Mouse (Mus musculus): ENCODE data around the gene Urad. TPM values are rescaled to one million over a fixed set of nuclear protein-coding genes. Genes with fewer than 3 reads are reported as not detected.

Urad gene
- polyA plus RNA-seq, 1 experiment from 2014 or later: not detected

- no peak for DNase-seq (ENCODE audit: low spot score)
- Histone ChIP-seq H3K9me3 (replicated peaks; ENCODE audit: low read length) (no peaks in the 10 kb centered on the region), H3K4me3 (replicated peaks; ENCODE audit: low read depth, low read length) (no peak overlapping the region), H3K27me3 (ENCODE audit: insufficient read depth, low read length) (peaks cover 71% of the 10 kb centered on the region), H3K9ac (ENCODE audit: low read depth, low read length) (no peak overlapping the region), H3K4me1 (replicated peaks; ENCODE audit: insufficient read depth, low read length) (peaks cover 7% of the 10 kb centered on the region; the same call in 1 of the 2 replicates), H3K27ac (no peak overlapping the region), H3K4me2 (ENCODE audit: low read length) (no peak overlapping the region), H3K36me3 (ENCODE audit: insufficient read depth, low read length) (no peaks in the 10 kb centered on the region)
- WGBS: 79% methylated on average over 5 of the region's 5 CpGs
- no peak for TF ChIP-seq CTCF (IDR thresholded peaks at IDR 0.05; ENCODE audit: low read depth)
- ATAC-seq (replicated peaks; ENCODE audit: low FRiP score, low read depth): no peak
Measured at GRCm38 (mm10) chr5:147297249-147297648, 25.0 kb downstream of the Urad start.

DNA sequence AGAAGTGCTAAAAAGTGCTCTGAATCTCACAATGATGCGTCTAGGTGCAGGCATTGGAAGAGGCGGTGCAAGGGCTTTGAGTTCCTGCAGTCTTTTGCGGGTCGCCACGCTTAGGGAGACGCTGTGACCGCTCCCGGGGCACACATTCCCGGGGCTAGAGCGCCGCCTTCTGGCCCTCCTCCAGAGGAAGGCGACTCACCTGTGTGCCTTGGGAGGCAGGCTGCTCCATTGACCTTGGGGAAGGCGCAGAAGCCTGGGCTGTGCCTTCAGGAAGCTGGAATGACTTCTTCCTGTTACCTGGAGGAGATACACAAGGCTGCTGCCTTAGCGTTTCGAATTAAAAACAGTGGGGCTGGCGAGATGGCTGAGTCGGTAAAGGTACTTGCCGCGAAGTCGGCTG, 28.1 kb downstream of the Urad start:
- Histone ChIP-seq H3K27ac (no peak overlapping the region), H3K4me1 (replicated peaks; ENCODE audit: insufficient read depth, low read length) (no peaks in the 10 kb centered on the region), H3K9ac (ENCODE audit: low read depth, low read length) (no peak overlapping the region), H3K36me3 (ENCODE audit: insufficient read depth, low read length) (no peaks in the 10 kb centered on the region), H3K9me3 (replicated peaks; ENCODE audit: low read length) (no peaks in the 10 kb centered on the region), H3K27me3 (ENCODE audit: insufficient read depth, low read length) (peaks cover 42% of the 10 kb centered on the region), H3K4me3 (replicated peaks; ENCODE audit: low read depth, low read length) (no peak overlapping the region), H3K4me2 (ENCODE audit: low read length) (no peak overlapping the region)
- TF ChIP-seq CTCF (IDR thresholded peaks at IDR 0.05; ENCODE audit: low read depth): peak; percentile 60
- no peak for DNase-seq (ENCODE audit: low spot score)
- 24% methylated on average over 20 of the region's 20 CpGs for WGBS
- ATAC-seq (replicated peaks; ENCODE audit: low FRiP score, low read depth): no peak

GRCm38 (mm10) chr5:147293127-147293910, 28.9 kb downstream of the Urad start:
- H3K27ac ChIP-seq: no peak overlapping the region
- no peak overlapping the region for H3K9ac ChIP-seq (ENCODE audit: low read depth, low read length)
- DNase-seq (ENCODE audit: low spot score): peak; percentile 81
- peak; percentile 94 for TF ChIP-seq CTCF (IDR thresholded peaks at IDR 0.05; ENCODE audit: low read depth)
- H3K4me3 ChIP-seq (replicated peaks; ENCODE audit: low read depth, low read length): no peak overlapping the region
- no peak overlapping the region for H3K4me2 ChIP-seq (ENCODE audit: low read length)
- peak; percentile 69 for ATAC-seq (replicated peaks; ENCODE audit: low FRiP score, low read depth)
- H3K27me3 ChIP-seq (ENCODE audit: insufficient read depth, low read length): peaks cover 35% of the 10 kb centered on the region
- WGBS: 16% methylated on average over 18 of the region's 18 CpGs
- H3K9me3 ChIP-seq (replicated peaks; ENCODE audit: low read length): no peaks in the 10 kb centered on the region
- H3K4me1 ChIP-seq (replicated peaks; ENCODE audit: insufficient read depth, low read length): no peaks in the 10 kb centered on the region
- H3K36me3 ChIP-seq (ENCODE audit: insufficient read depth, low read length): no peaks in the 10 kb centered on the region

- no peak overlapping the region for H3K4me2 ChIP-seq (ENCODE audit: low read length)
- TF ChIP-seq CTCF (IDR thresholded peaks at IDR 0.05; ENCODE audit: low read depth): no peak
- H3K4me1 ChIP-seq (replicated peaks; ENCODE audit: insufficient read depth, low read length): no peaks in the 10 kb centered on the region
- no peak overlapping the region for H3K27ac ChIP-seq
- H3K9ac ChIP-seq (ENCODE audit: low read depth, low read length): no peak overlapping the region
- peaks cover 29% of the 10 kb centered on the region for H3K27me3 ChIP-seq (ENCODE audit: insufficient read depth, low read length)
- DNase-seq (ENCODE audit: low spot score): no peak
- no peak overlapping the region for H3K4me3 ChIP-seq (replicated peaks; ENCODE audit: low read depth, low read length)
- whole genome bisulfite sequencing: 29% methylated on average over 13 of the region's 13 CpGs
- no peaks in the 10 kb centered on the region for H3K36me3 ChIP-seq (ENCODE audit: insufficient read depth, low read length)
- no peak for ATAC-seq (replicated peaks; ENCODE audit: low FRiP score, low read depth)
- H3K9me3 ChIP-seq (replicated peaks; ENCODE audit: low read length): no peaks in the 10 kb centered on the region
Measured at GRCm38 (mm10) chr5:147292506-147293120, 29.6 kb downstream of the Urad start.

- ATAC-seq (replicated peaks; ENCODE audit: low FRiP score, low read depth): no peak
- no peak for DNase-seq (ENCODE audit: low spot score)
- H3K36me3 ChIP-seq (ENCODE audit: insufficient read depth, low read length): no peaks in the 10 kb centered on the region
- WGBS: 28% methylated on average over 16 of the region's 16 CpGs
- no peak overlapping the region for H3K4me2 ChIP-seq (ENCODE audit: low read length)
- TF ChIP-seq CTCF (IDR thresholded peaks at IDR 0.05; ENCODE audit: low read depth): no peak
- no peak overlapping the region for H3K9ac ChIP-seq (ENCODE audit: low read depth, low read length)
- H3K4me3 ChIP-seq (replicated peaks; ENCODE audit: low read depth, low read length): no peak overlapping the region
- H3K27me3 ChIP-seq (ENCODE audit: insufficient read depth, low read length): peaks cover 27% of the 10 kb centered on the region
- H3K4me1 ChIP-seq (replicated peaks; ENCODE audit: insufficient read depth, low read length): no peaks in the 10 kb centered on the region
- H3K9me3 ChIP-seq (replicated peaks; ENCODE audit: low read length): no peaks in the 10 kb centered on the region
- H3K27ac ChIP-seq: no peak overlapping the region
Measured at GRCm38 (mm10) chr5:147291764-147292505, 30.3 kb downstream of the Urad start.

GRCm38 (mm10) chr5:147284365-147284764, 37.9 kb downstream of the Urad start:
- peaks cover 22% of the 10 kb centered on the region for H3K27me3 ChIP-seq (ENCODE audit: insufficient read depth, low read length)
- no peaks in the 10 kb centered on the region for H3K9me3 ChIP-seq (replicated peaks; ENCODE audit: low read length)
- H3K4me3 ChIP-seq (replicated peaks; ENCODE audit: low read depth, low read length): no peak overlapping the region
- no peaks in the 10 kb centered on the region for H3K4me1 ChIP-seq (replicated peaks; ENCODE audit: insufficient read depth, low read length)
- ATAC-seq (replicated peaks; ENCODE audit: low FRiP score, low read depth) (no peak), DNase-seq (ENCODE audit: low spot score) (no peak)
- no peaks in the 10 kb centered on the region for H3K36me3 ChIP-seq (ENCODE audit: insufficient read depth, low read length)
- H3K4me2 ChIP-seq (ENCODE audit: low read length): no peak overlapping the region
- no peak; the same call in 1 of the 2 replicates for TF ChIP-seq CTCF (IDR thresholded peaks at IDR 0.05; ENCODE audit: low read depth)
- H3K9ac ChIP-seq (ENCODE audit: low read depth, low read length): no peak overlapping the region
- H3K27ac ChIP-seq: no peak overlapping the region
- 75% methylated on average over 4 of the region's 4 CpGs for WGBS

Measured in kidney, postnatal 0 days (tissue).